Mouse (Mus musculus) midbrain, postnatal 0 days (tissue): Measurements from ENCODE around the gene B3gnt3. TPM values are rescaled to one million over a fixed set of nuclear protein-coding genes. Genes with fewer than 3 reads are reported as not detected.
A peak's percentile ranks its signal among the peaks of the same experiment; 100 is the strongest.
"Not testable (repeated sequence)": the region's sequence is repeated elsewhere in the genome, so short reads cannot be mapped to it uniquely, and the experiment has no call there.

Experiments
- ATAC-seq: fragments of 200-750 bp; cut with Nextera tagmentation; 2 replicates; pipeline ENCODE4 v1.8.0; 2017; ENCODE audit warnings: moderate number of reproducible peaks, mild to moderate bottlenecking, moderate TSS enrichment, moderate library complexity; ENCODE audit not compliant: low FRiP score
- DNase-seq: peaks from one replicate; pipeline ENCODE4 v3.0.0-alpha.2; 2015; ENCODE audit warnings: low spot score
- H3K27ac ChIP-seq: fragments of 300-500 bp; sonication (generic); 2 replicates; pipeline ENCODE4 v1.5.1; 2014; ENCODE audit warnings: low read depth, mild to moderate bottlenecking, low read length, mixed read lengths
- H3K27me3 ChIP-seq: fragments of 300-500 bp; sonication (generic); 2 replicates; pipeline ENCODE4 v1.6.1; 2014; ENCODE audit warnings: low read length, control low read depth, mixed read lengths; ENCODE audit not compliant: insufficient read depth
- H3K36me3 ChIP-seq: fragments of 300-500 bp; sonication (generic); 2 replicates; pipeline ENCODE4 v1.6.1; 2014; ENCODE audit warnings: low read length, control low read depth, mixed read lengths; ENCODE audit not compliant: insufficient read depth
- H3K4me1 ChIP-seq: fragments of 300-500 bp; sonication (generic); 2 replicates; pipeline ENCODE4 v1.6.1; 2014; ENCODE audit warnings: mild to moderate bottlenecking, control low read depth, antibody characterized with exemption, low read length, mixed read lengths; ENCODE audit not compliant: insufficient read depth
- H3K4me2 ChIP-seq: fragments of 300-500 bp; sonication (generic); 2 replicates; pipeline ENCODE4 v1.6.1; 2014; ENCODE audit warnings: low read depth, mild to moderate bottlenecking, low read length, mixed read lengths; ENCODE audit not compliant: poor library complexity, severe bottlenecking
- H3K4me3 ChIP-seq: fragments of 300-500 bp; sonication (generic); 2 replicates; pipeline ENCODE4 v1.5.1; 2014; ENCODE audit warnings: low read depth, mild to moderate bottlenecking, low read length, moderate library complexity
- H3K9ac ChIP-seq: fragments of 300-500 bp; sonication (generic); replicated peaks from 2 replicates; pipeline ENCODE4 v1.6.1; 2014; ENCODE audit warnings: mild to moderate bottlenecking, low read length, moderate library complexity, mixed read lengths; ENCODE audit not compliant: poor library complexity, severe bottlenecking
- H3K9me3 ChIP-seq: fragments of 300-500 bp; sonication (generic); 2 replicates; pipeline ENCODE4 v1.6.1; 2016; ENCODE audit warnings: low read length, control low read depth
- CTCF ChIP-seq: IDR thresholded peaks from 2 replicates; pipeline ENCODE4 v1.5.1; 2016; ENCODE audit warnings: antibody characterized with exemption, mild to moderate bottlenecking
- WGBS: fragments of 180-500 bp; shearing (Covaris S2); extraction: QIAGEN DNeasy Blood & Tissue Kit; methylation state at CpG from one replicate; pipeline ENCODE4 v1.1.7; 2014; 5-methylcytosine and 5-hydroxymethylcytosine counted together
- polyA plus RNA-seq: library from polyadenylated mRNA; unstranded; fragments of >200 nt; fragmentation: Nextera tagmentation; extraction: Ambion mirVana; gene quantifications from 2 replicates; pipeline ENCODE4 v1.2.1, GENCODE M21; 2015
- total RNA-seq: library from RNA; depleted of rRNA; stranded (reverse); fragments of >200 nt; gene quantifications from 2 replicates; pipeline ENCODE4 v1.2.3, GENCODE M21; 2014

B3gnt3 gene
- total and polyA plus RNA-seq, 2 experiments from 2014 or later, result 0.31 to 1.6 TPM

- DNase-seq, result peak; percentile 55
- H3K9ac ChIP-seq, result no peak overlapping the region
- no peak overlapping the region for H3K27ac ChIP-seq
- WGBS, result 39% methylated on average over 8 of the region's 8 CpGs
- no peaks in the 10 kb centered on the region for H3K9me3 ChIP-seq
- H3K36me3 ChIP-seq, result peaks cover 17% of the 10 kb centered on the region
- H3K4me3 ChIP-seq, result no peak overlapping the region
- TF ChIP-seq CTCF, result peak; percentile 78
- H3K27me3 ChIP-seq, result no peaks in the 10 kb centered on the region
- H3K4me1 ChIP-seq, result 0 out of 2 replicates have a peak, but pooled peaks cover 5% of the 10 kb centered on the region
- no peak overlapping the region for H3K4me2 ChIP-seq
- ATAC-seq, result no peak
These were observed 6.3 kb upstream of the B3gnt3 start for GRCm38 (mm10) chr8:71707874-71708273.

- H3K36me3 ChIP-seq, H3K27ac ChIP-seq, ATAC-seq, H3K9ac ChIP-seq, H3K4me2 ChIP-seq, DNase-seq, H3K9me3 ChIP-seq, H3K4me3 ChIP-seq, H3K4me1 ChIP-seq: not testable (repeated sequence)
- peaks cover 25% of the 10 kb centered on the region; the same call in 1 of the 2 replicates for H3K27me3 ChIP-seq
These were observed 1.8 kb upstream of the B3gnt3 start for GRCm38 (mm10) chr8:71703400-71703799.

DNA sequence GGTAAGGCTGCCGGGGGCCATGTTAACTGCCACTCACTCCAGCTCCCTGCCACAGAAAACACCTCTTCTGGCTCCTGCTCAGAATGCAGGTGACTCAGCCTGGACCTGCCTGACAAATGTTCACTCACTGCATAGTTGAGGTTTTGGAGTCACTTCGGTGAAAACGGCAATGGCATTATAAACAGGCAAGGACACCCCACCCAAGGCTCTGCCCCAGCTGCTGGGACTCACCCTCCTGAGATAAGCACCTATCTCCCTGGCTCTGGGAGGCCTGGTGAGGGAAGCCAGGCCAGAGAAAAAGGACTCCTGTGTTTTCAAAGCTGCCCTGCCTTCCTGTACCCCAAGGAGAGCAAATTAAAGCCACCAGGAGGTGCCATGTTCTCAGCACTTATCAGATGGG is 1.3 kb upstream of the B3gnt3 start:
- no peak for TF ChIP-seq CTCF
- peaks cover 25% of the 10 kb centered on the region; the same call in 1 of the 2 replicates for H3K27me3 ChIP-seq
- H3K27ac ChIP-seq, result no peak overlapping the region
- H3K4me1 ChIP-seq, result no peaks in the 10 kb centered on the region
- no peak for DNase-seq
- H3K4me3 ChIP-seq, result no peak overlapping the region
- 91% methylated on average over 3 of the region's 3 CpGs for WGBS
- no peak for ATAC-seq
- H3K9ac ChIP-seq, result no peak overlapping the region
- no peaks in the 10 kb centered on the region for H3K36me3 ChIP-seq
- H3K4me2 ChIP-seq, result no peak overlapping the region
- H3K9me3 ChIP-seq, result no peaks in the 10 kb centered on the region

DNA sequence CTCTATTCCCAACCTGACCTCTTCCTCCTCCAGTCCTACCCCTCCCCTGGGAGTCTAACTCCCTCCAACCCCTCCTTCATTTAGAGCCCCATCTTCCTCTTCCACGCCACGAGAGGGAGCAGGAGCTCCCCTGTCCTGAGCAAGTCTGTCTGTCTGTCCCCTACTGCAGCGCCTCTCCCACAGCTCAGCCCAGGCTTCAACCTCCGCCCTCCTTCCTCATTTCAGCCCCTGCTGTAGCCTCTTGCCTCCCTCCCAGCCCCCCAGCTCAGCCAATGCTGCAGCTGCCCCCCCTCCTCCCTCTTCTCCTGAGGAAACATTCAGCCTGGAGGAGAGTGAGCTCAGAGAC is 471 bp upstream of the B3gnt3 start:
- no peak overlapping the region for H3K4me3 ChIP-seq
- WGBS, result 45% methylated on average over 4 of the region's 4 CpGs
- H3K9ac ChIP-seq, result no peak overlapping the region
- H3K27ac ChIP-seq, result no peak overlapping the region
- ATAC-seq (no peak), DNase-seq (no peak)
- no peaks in the 10 kb centered on the region for H3K9me3 ChIP-seq
- H3K4me1 ChIP-seq, result no peaks in the 10 kb centered on the region
- 0 out of 2 replicates have a peak, but pooled peaks have one; percentile 13 for TF ChIP-seq CTCF
- H3K27me3 ChIP-seq, result peaks cover 29% of the 10 kb centered on the region; the same call in 1 of the 2 replicates
- no peak overlapping the region for H3K4me2 ChIP-seq
- no peaks in the 10 kb centered on the region for H3K36me3 ChIP-seq

DNA sequence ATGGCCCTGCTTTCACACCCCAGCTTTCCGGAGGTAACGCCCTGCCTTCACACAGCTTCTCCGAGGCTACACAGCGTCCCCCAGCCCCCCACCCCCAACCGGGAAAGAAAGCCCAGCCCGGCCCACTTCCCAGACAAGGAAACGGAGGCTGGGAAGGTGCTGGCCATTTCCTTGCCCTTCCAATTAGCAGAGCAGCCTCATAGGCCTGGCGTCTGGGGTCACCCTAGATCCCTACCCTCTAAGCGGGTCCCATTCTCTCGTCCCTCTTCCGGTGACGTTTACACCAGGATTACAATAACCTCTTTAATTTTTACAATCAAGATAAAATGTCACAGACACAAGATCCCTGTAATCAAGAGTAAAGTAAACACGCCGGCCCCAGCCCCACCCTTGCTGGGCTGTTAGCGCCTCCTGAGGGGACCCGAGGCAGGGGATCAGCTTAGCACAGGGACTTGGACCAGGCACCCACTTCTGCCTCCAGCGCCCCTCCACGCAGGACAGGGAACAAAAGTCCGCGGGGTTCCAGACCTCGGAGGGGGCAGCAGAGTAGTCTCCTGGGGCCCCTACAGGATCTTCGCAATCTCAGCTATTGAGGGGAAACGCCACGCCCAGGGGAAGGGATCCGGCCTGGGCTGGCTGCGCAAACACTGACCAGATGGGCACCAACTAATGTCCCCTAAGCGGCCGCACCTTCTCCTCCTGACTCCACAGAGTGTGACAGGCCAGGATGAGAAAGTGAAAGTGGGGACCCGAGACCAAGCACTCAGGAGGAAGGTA is 908 bp downstream of the B3gnt3 start:
- no peaks in the 10 kb centered on the region for H3K36me3 ChIP-seq
- no peaks in the 10 kb centered on the region for H3K9me3 ChIP-seq
- H3K4me1 ChIP-seq, result no peaks in the 10 kb centered on the region
- H3K4me3 ChIP-seq, result peak overlapping the region; percentile 2; the same call in 1 of the 2 replicates
- no peak for TF ChIP-seq CTCF
- 16% methylated on average over 29 of the region's 29 CpGs for WGBS
- no peak overlapping the region for H3K27ac ChIP-seq
- no peak for DNase-seq
- H3K9ac ChIP-seq, result no peak overlapping the region
- 0 out of 2 replicates have a peak, but pooled peaks have one; percentile 15 for ATAC-seq
- H3K27me3 ChIP-seq, result peaks cover 32% of the 10 kb centered on the region; the same call in 1 of the 2 replicates
- H3K4me2 ChIP-seq, result no peak overlapping the region; the same call in 1 of the 2 replicates

DNA sequence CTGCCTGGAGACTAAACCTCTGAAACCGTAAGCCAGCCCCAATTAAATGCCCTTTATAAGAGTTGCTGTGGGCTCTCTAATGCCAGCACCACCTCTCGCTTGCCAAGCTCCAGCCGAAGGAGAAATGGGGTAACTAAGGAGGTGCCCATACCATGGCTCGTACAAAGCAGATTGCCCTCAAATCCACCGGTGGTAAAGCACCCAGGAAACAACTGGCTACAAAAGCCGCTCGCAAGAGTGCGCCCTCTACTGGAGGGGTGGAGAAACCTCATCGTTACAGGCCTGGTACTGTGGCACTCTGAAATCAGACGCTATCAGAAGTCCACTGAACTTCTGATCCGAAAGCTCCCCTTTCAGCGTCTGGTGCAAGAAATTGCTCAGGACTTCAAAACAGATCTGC is 6.1 kb downstream of the B3gnt3 start:
- ATAC-seq, H3K36me3 ChIP-seq, H3K9me3 ChIP-seq, H3K4me1 ChIP-seq, H3K4me2 ChIP-seq, H3K27ac ChIP-seq, H3K9ac ChIP-seq, DNase-seq, H3K4me3 ChIP-seq: not testable (repeated sequence)
- peak; percentile 42 for TF ChIP-seq CTCF
- whole genome bisulfite sequencing, result 68% methylated on average over 12 of the region's 12 CpGs
- peaks cover 58% of the 10 kb centered on the region for H3K27me3 ChIP-seq
